Mouse (Mus musculus): ENCODE measurements around the gene Gusb. TPM values are rescaled to one million over a fixed set of nuclear protein-coding genes. Genes with fewer than 3 reads are reported as not detected.

Gene Gusb
- total and polyA plus RNA-seq, 2 experiments from 2014 or later, result 26.7 to 42.3 TPM

GRCm38 (mm10) chr5:130029142-130029897 is 26.5 kb upstream of the Gusb start, which contains the start of the genes Asl and Crcp:
Asl (minus strand) TSS chr5:130029247.
Crcp (plus strand) TSS chr5:130029290.
- DNase-seq (ENCODE audit: low spot score) (peak; percentile 84), ATAC-seq (ENCODE audit: low FRiP score) (peak; percentile 80)
- TF ChIP-seq CTCF (IDR thresholded peaks at IDR 0.05), result no peak
- Histone ChIP-seq H3K36me3 (ENCODE audit: insufficient read depth, low read length) (no peaks in the 10 kb centered on the region), H3K27me3 (ENCODE audit: insufficient read depth, low read length) (no peaks in the 10 kb centered on the region), H3K4me2 (ENCODE audit: low read depth, low read length, poor library complexity, severe bottlenecking) (peak within 1 kb of the TSS; percentile 53), H3K27ac (ENCODE audit: low read depth, low read length) (peak within 1 kb of the TSS; percentile 91), H3K9ac (replicated peaks; ENCODE audit: low read length, poor library complexity, severe bottlenecking) (peak within 1 kb of the TSS; percentile 68), H3K9me3 (ENCODE audit: low read length) (no peaks in the 10 kb centered on the region), H3K4me3 (ENCODE audit: low read depth, low read length) (peak within 1 kb of the TSS; percentile 59), H3K4me1 (ENCODE audit: insufficient read depth, low read length) (no peaks in the 10 kb centered on the region; the same call in 1 of the 2 replicates)
- WGBS, result 2% methylated on average over 51 of the region's 51 CpGs

- no peaks in the 10 kb centered on the region for H3K27me3 ChIP-seq (ENCODE audit: insufficient read depth, low read length)
- H3K9me3 ChIP-seq (ENCODE audit: low read length), result no peaks in the 10 kb centered on the region
- H3K36me3 ChIP-seq (ENCODE audit: insufficient read depth, low read length), result no peaks in the 10 kb centered on the region
- H3K4me1 ChIP-seq (ENCODE audit: insufficient read depth, low read length), result no peaks in the 10 kb centered on the region; the same call in 1 of the 2 replicates
- WGBS, result 80% methylated on average over 7 of the region's 7 CpGs
- H3K4me2 ChIP-seq (ENCODE audit: low read depth, low read length, poor library complexity, severe bottlenecking), result no peak overlapping the region
- no peak overlapping the region for H3K27ac ChIP-seq (ENCODE audit: low read depth, low read length)
- H3K9ac ChIP-seq (replicated peaks; ENCODE audit: low read length, poor library complexity, severe bottlenecking), result no peak overlapping the region
- ATAC-seq (ENCODE audit: low FRiP score) (no peak), DNase-seq (ENCODE audit: low spot score) (no peak)
- H3K4me3 ChIP-seq (ENCODE audit: low read depth, low read length), result no peak overlapping the region
- TF ChIP-seq CTCF (IDR thresholded peaks at IDR 0.05), result no peak
Measured at GRCm38 (mm10) chr5:130027696-130028095, 24.8 kb upstream of the Gusb start.

- Histone ChIP-seq H3K9me3 (ENCODE audit: low read length) (no peaks in the 10 kb centered on the region), H3K4me1 (ENCODE audit: insufficient read depth, low read length) (no peaks in the 10 kb centered on the region; the same call in 1 of the 2 replicates), H3K27ac (ENCODE audit: low read depth, low read length) (no peak overlapping the region), H3K9ac (replicated peaks; ENCODE audit: low read length, poor library complexity, severe bottlenecking) (no peak overlapping the region), H3K4me3 (ENCODE audit: low read depth, low read length) (no peak overlapping the region), H3K4me2 (ENCODE audit: low read depth, low read length, poor library complexity, severe bottlenecking) (no peak overlapping the region), H3K27me3 (ENCODE audit: insufficient read depth, low read length) (no peaks in the 10 kb centered on the region), H3K36me3 (ENCODE audit: insufficient read depth, low read length) (no peaks in the 10 kb centered on the region)
- WGBS, result 75% methylated on average over 5 of the region's 5 CpGs
- TF ChIP-seq CTCF (IDR thresholded peaks at IDR 0.05), result no peak
- ATAC-seq (ENCODE audit: low FRiP score) (no peak), DNase-seq (ENCODE audit: low spot score) (no peak)
Measured at GRCm38 (mm10) chr5:130027134-130027533, 24.3 kb upstream of the Gusb start.

DNA sequence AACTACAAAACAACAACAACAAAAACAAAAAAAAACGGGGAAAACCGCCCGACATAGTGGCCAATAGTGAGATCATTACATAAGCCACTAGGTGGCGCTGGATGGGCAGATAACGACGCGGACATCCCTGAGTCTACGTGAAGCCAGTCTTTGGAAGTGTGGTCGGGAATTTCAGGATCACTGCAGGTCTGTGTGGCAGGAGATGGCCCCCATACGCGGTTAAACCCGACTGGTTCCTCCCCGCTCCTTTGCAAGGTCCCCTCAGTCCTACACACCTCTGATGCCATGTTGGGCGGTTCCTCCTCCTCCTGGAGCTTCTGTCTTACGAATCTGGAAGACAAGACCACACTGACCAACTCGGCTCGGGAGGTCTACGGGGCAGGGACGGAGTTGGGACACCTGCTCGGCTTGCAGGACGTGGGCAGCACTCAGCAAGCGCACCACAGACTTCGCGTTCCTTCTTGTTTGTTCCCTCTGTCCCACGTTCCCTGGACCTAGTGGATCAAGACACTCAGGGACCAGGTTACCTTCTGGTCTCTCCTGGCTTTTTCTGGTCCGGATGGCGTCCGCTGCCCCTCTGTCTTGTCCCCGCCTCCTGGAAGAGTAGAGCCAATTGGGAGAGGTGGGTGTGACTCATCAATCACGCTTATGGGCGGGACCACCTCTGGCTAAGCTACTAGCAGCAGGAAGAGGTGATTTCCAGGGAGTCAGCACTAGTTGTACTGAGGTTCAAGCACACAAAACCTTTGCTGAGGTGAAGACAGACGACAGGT is 21.1 kb upstream of the Gusb start:
- H3K36me3 ChIP-seq (ENCODE audit: insufficient read depth, low read length), result no peaks in the 10 kb centered on the region
- peak overlapping the region; percentile 69 for H3K27ac ChIP-seq (ENCODE audit: low read depth, low read length)
- H3K9me3 ChIP-seq (ENCODE audit: low read length), result no peaks in the 10 kb centered on the region
- peak overlapping the region; percentile 92 for H3K4me2 ChIP-seq (ENCODE audit: low read depth, low read length, poor library complexity, severe bottlenecking)
- DNase-seq (ENCODE audit: low spot score) (peak; percentile 92), ATAC-seq (ENCODE audit: low FRiP score) (peak; percentile 87)
- no peaks in the 10 kb centered on the region for H3K27me3 ChIP-seq (ENCODE audit: insufficient read depth, low read length)
- peak overlapping the region; percentile 57 for H3K4me3 ChIP-seq (ENCODE audit: low read depth, low read length)
- peak; percentile 91 for TF ChIP-seq CTCF (IDR thresholded peaks at IDR 0.05)
- WGBS, result under 1% methylated on average over 32 of the region's 32 CpGs
- no peaks in the 10 kb centered on the region for H3K4me1 ChIP-seq (ENCODE audit: insufficient read depth, low read length)
- H3K9ac ChIP-seq (replicated peaks; ENCODE audit: low read length, poor library complexity, severe bottlenecking), result peak overlapping the region; percentile 71

DNA sequence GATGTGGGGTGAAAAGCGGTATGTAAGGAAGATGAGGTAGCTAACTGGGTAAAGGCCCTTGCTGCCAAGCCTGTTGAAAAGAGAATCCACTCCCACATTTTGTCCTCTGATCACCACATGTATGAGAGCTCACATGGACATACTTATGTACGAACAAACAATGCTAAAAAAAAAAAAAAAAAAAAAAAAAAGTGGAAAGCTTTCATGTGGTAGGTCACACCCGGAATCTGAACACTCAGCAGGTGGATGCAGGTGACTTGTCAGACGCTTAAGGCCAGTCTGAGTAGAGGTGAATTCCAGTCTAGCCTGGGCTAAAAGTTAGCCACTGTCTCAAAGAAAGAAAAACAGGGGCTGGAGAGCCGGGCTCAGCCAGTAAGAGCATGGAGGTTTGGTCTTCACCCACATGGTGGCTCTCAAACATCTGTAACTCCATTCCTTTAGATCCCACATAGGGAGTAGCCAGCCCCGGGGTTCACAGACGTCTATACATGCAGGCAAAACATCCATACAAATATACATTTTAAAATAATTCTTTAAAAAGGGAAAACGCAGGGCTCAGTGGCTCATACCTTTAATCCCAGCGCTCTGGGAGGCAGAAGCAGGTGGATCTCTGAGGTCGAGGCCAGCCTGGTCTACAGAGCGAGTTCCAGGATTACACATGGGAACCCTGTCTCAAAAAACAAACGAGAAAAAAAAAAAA is 20.4 kb upstream of the Gusb start:
- WGBS, result 42% methylated on average over 12 of the region's 12 CpGs
- DNase-seq (ENCODE audit: low spot score), result no peak

More for the DNA sequence above, 20.4 kb upstream of the Gusb start:
- no peaks in the 10 kb centered on the region for H3K36me3 ChIP-seq (ENCODE audit: insufficient read depth, low read length)
- peak overlapping the region; percentile 57 for H3K4me3 ChIP-seq (ENCODE audit: low read depth, low read length)
- H3K9me3 ChIP-seq (ENCODE audit: low read length), result no peaks in the 10 kb centered on the region
- no peaks in the 10 kb centered on the region for H3K27me3 ChIP-seq (ENCODE audit: insufficient read depth, low read length)
- TF ChIP-seq CTCF (IDR thresholded peaks at IDR 0.05), result no peak
- ATAC-seq (ENCODE audit: low FRiP score), result no peak
- H3K27ac ChIP-seq (ENCODE audit: low read depth, low read length), result no peak overlapping the region
- H3K4me2 ChIP-seq (ENCODE audit: low read depth, low read length, poor library complexity, severe bottlenecking), result peak overlapping the region; percentile 92
- no peak overlapping the region for H3K9ac ChIP-seq (replicated peaks; ENCODE audit: low read length, poor library complexity, severe bottlenecking)
- H3K4me1 ChIP-seq (ENCODE audit: insufficient read depth, low read length), result no peaks in the 10 kb centered on the region
